Mouse (Mus musculus) heart, adult 2 months (tissue): ENCODE measurements around the gene Gm49387. TPM values are rescaled to one million over a fixed set of nuclear protein-coding genes. Genes with fewer than 3 reads are reported as not detected.

Source experiments
- DNase-seq, 2 experiments: peaks; one replicate each; pipeline ENCODE4 v3.0.0; 2021
- H3K27ac ChIP-seq: fragments of 200-600 bp; 2 replicates; pipeline ENCODE4 v1.8.1; 2022
- H3K27me3 ChIP-seq: fragments of 200-500 bp; 2 replicates; pipeline ENCODE4 v1.6.1; 2012; ENCODE audit warnings: mild to moderate bottlenecking, low read length, inconsistent platforms, mixed read lengths; ENCODE audit not compliant: control insufficient read depth, insufficient read depth
- H3K36me3 ChIP-seq: fragments of 200-500 bp; 2 replicates; pipeline ENCODE4 v1.6.1; 2012; ENCODE audit warnings: low read length, inconsistent platforms; ENCODE audit not compliant: control insufficient read depth, insufficient read depth
- H3K4me1 ChIP-seq: fragments of 200-500 bp; 2 replicates; pipeline ENCODE4 v1.6.1; 2011; ENCODE audit warnings: low read length; ENCODE audit not compliant: control insufficient read depth, insufficient read depth
- H3K4me3 ChIP-seq: fragments of 200-600 bp; 2 replicates; pipeline ENCODE4 v1.8.1; 2022
- H3K79me2 ChIP-seq: fragments of 200-500 bp; replicated peaks from 2 replicates; pipeline ENCODE4 v1.6.1; 2012; ENCODE audit warnings: mild to moderate bottlenecking, inconsistent platforms, low read length, moderate library complexity, mixed read lengths; ENCODE audit not compliant: control insufficient read depth, insufficient read depth
- H3K9ac ChIP-seq: fragments of 200-500 bp; 2 replicates; pipeline ENCODE4 v1.6.1; 2012; ENCODE audit warnings: low read depth, mild to moderate bottlenecking, control low read depth, inconsistent platforms, low read length, mixed read lengths
- CTCF ChIP-seq: fragments of 200-600 bp; IDR thresholded peaks from 2 replicates; pipeline ENCODE4 v1.8.1; 2022; ENCODE audit warnings: antibody characterized with exemption, mild to moderate bottlenecking, moderate library complexity
- EP300 ChIP-seq: fragments of 200-500 bp; IDR thresholded peaks from 2 replicates; pipeline ENCODE4 v1.6.1; 2011; ENCODE audit warnings: low read depth, low read length, control low read depth; ENCODE audit not compliant: insufficient read depth
- POLR2A ChIP-seq: fragments of 200-500 bp; IDR thresholded peaks from 2 replicates; pipeline ENCODE4 v1.6.1; 2011; ENCODE audit warnings: mild to moderate bottlenecking, low read depth, low read length, control low read depth; ENCODE audit not compliant: insufficient read depth
- WGBS: fragments of 180-500 bp; shearing (Covaris S2); methylation state at CpG from one replicate; pipeline ENCODE4 v1.1.7; 2018; 5-methylcytosine and 5-hydroxymethylcytosine counted together
- intact Hi-C: fragments of 180-260 bp; cut with DNase I; formaldehyde crosslinking; loops from one replicate; pipeline ENCODE4 v1.15.1; 2025
- polyA plus RNA-seq: library from polyadenylated mRNA; depleted of rRNA; stranded (reverse); fragments of >200 nt; gene quantifications from 2 replicates; pipeline ENCODE4 v1.2.3, GENCODE M21; 2012
- total RNA-seq, 2 experiments: library from RNA; stranded (reverse); gene quantifications; 2 replicates each; pipeline ENCODE4 v1.2.3; 2021

Gene Gm49387
- total and polyA plus RNA-seq, 3 experiments: 0.66 to 2.4 (median 0.86) TPM

GRCm38 (mm10) chr14:31660312-31661093, 19.8 kb upstream of the Gm49387 start:
- Histone ChIP-seq H3K4me1 (peaks cover 32% of the 10 kb centered on the region), H3K9ac (no peak overlapping the region), H3K27ac (peak overlapping the region; percentile 96), H3K27me3 (no peaks in the 10 kb centered on the region), H3K4me3 (no peak overlapping the region), H3K79me2 (no peaks in the 10 kb centered on the region), H3K36me3 (peaks cover 2% of the 10 kb centered on the region; the same call in 1 of the 2 replicates)
- DNase-seq: peak in 1 of 2 experiments; percentile 24
- intact Hi-C loops: loop anchor here (5.0 to 10.0 kb wide), 2 partner anchors 244 to 287 kb away; no protein-coding TSS in a partner anchor
- 71% methylated on average over 7 of the region's 7 CpGs for WGBS
- TF ChIP-seq CTCF (no peak), EP300 (no peak), POLR2A (no peak)

GRCm38 (mm10) chr14:31659501-31660181, 19.0 kb upstream of the Gm49387 start:
- WGBS: 25% methylated on average over 10 of the region's 10 CpGs
- Histone ChIP-seq H3K27ac (peak overlapping the region; percentile 96), H3K36me3 (peaks cover 2% of the 10 kb centered on the region; the same call in 1 of the 2 replicates), H3K4me3 (no peak overlapping the region), H3K9ac (peak overlapping the region; percentile 40), H3K4me1 (peaks cover 29% of the 10 kb centered on the region), H3K27me3 (no peaks in the 10 kb centered on the region), H3K79me2 (no peaks in the 10 kb centered on the region)
- intact Hi-C loops: loop anchor here (5.0 to 10.0 kb wide), 7 partner anchors 38 to 535 kb away; no protein-coding TSS in a partner anchor
- no peak for TF ChIP-seq CTCF
- TF ChIP-seq POLR2A: peak; percentile 40
- TF ChIP-seq EP300: peak; percentile 87
- peak; percentile 59 to 74 for DNase-seq

- no peak for TF ChIP-seq CTCF
- TF ChIP-seq EP300: no peak
- no peak for TF ChIP-seq POLR2A
- peak in 1 of 2 experiments; percentile 27 for DNase-seq
- Histone ChIP-seq H3K4me1 (peaks cover 20% of the 10 kb centered on the region), H3K27me3 (no peaks in the 10 kb centered on the region), H3K4me3 (no peak overlapping the region), H3K27ac (peak overlapping the region; percentile 96), H3K9ac (no peak overlapping the region), H3K79me2 (no peaks in the 10 kb centered on the region), H3K36me3 (peaks cover 2% of the 10 kb centered on the region; the same call in 1 of the 2 replicates)
- intact Hi-C loops: loop anchor here (5.0 to 10.0 kb wide), 5 partner anchors 39 to 537 kb away; no protein-coding TSS in a partner anchor
- WGBS: 93% methylated on average over 8 of the region's 8 CpGs
These were observed 17.5 kb upstream of the Gm49387 start for GRCm38 (mm10) chr14:31658126-31658680.

GRCm38 (mm10) chr14:31656857-31657645, 16.4 kb upstream of the Gm49387 start:
- intact Hi-C loops: loop anchor here (1.0 to 10.0 kb wide), 7 partner anchors 40 to 538 kb away; no protein-coding TSS in a partner anchor
- Histone ChIP-seq H3K4me3 (no peak overlapping the region), H3K9ac (no peak overlapping the region), H3K79me2 (no peaks in the 10 kb centered on the region), H3K27ac (peak overlapping the region; percentile 39), H3K27me3 (no peaks in the 10 kb centered on the region), H3K36me3 (peaks cover 2% of the 10 kb centered on the region; the same call in 1 of the 2 replicates), H3K4me1 (peaks cover 14% of the 10 kb centered on the region)
- TF ChIP-seq EP300 (peak; percentile 75; the same call in 1 of the 2 replicates), CTCF (peak; percentile 99), POLR2A (no peak)
- 11% methylated on average over 5 of the region's 5 CpGs for WGBS
- DNase-seq: peak; percentile 71 to 78

GRCm38 (mm10) chr14:31656386-31656785, 15.7 kb upstream of the Gm49387 start:
- H3K9ac ChIP-seq: no peak overlapping the region
- 71% methylated on average over 7 of the region's 7 CpGs for WGBS
- peak in 1 of 2 experiments; percentile 19 for DNase-seq
- TF ChIP-seq EP300: no peak
- TF ChIP-seq CTCF: no peak
- no peak for TF ChIP-seq POLR2A
- H3K4me3 ChIP-seq: no peak overlapping the region
- H3K79me2 ChIP-seq: no peaks in the 10 kb centered on the region
- H3K4me1 ChIP-seq: peaks cover 14% of the 10 kb centered on the region
- peaks cover 2% of the 10 kb centered on the region; the same call in 1 of the 2 replicates for H3K36me3 ChIP-seq
- intact Hi-C loops: loop anchor here (5.0 to 10.0 kb wide), 5 partner anchors 41 to 538 kb away; no protein-coding TSS in a partner anchor
- no peaks in the 10 kb centered on the region for H3K27me3 ChIP-seq
- H3K27ac ChIP-seq: no peak overlapping the region
